Mouse (Mus musculus) myocyte (in vitro differentiated cells): ENCODE data around the gene Sdk1.

Experiments used
- CEBPB ChIP-seq: IDR thresholded peaks from 2 replicates; pipeline ENCODE4 v1.6.1; 2011; ENCODE audit warnings: mild to moderate bottlenecking, moderate library complexity; ENCODE audit not compliant: poor library complexity, insufficient read depth, severe bottlenecking
- E2F4 ChIP-seq: IDR thresholded peaks from one replicate; pipeline ENCODE4 v1.6.1; 2011; ENCODE audit warnings: mild to moderate bottlenecking, control low read depth, moderate library complexity; ENCODE audit not compliant: insufficient read depth
- MAX ChIP-seq: IDR thresholded peaks from one replicate; pipeline ENCODE4 v1.6.1; 2011; ENCODE audit warnings: low read depth, mild to moderate bottlenecking, control low read depth
- MYOD1 ChIP-seq, 3 experiments: IDR thresholded peaks; one replicate each; pipeline ENCODE4 v1.6.1; 2011; ENCODE audit warnings: control low read depth in 2 of 3, low read depth in 2 of 3, mild to moderate bottlenecking in 2 of 3, moderate library complexity in 1 of 3; ENCODE audit not compliant: insufficient read length in 2 of 3, control insufficient read depth in 1 of 3
- POLR2A ChIP-seq: IDR thresholded peaks from one replicate; pipeline ENCODE4 v1.6.1; 2011; ENCODE audit warnings: low read depth, mild to moderate bottlenecking, control low read depth, moderate library complexity; ENCODE audit not compliant: insufficient read length
- TCF12 ChIP-seq: IDR thresholded peaks from one replicate; pipeline ENCODE4 v1.6.1; 2011; ENCODE audit warnings: mild to moderate bottlenecking, control low read depth; ENCODE audit not compliant: poor library complexity, insufficient read depth, severe bottlenecking
- TCF3 ChIP-seq: IDR thresholded peaks from one replicate; pipeline ENCODE4 v1.6.1; 2011; ENCODE audit warnings: low read depth, control low read depth; ENCODE audit not compliant: insufficient read length
- USF1 ChIP-seq: IDR thresholded peaks from one replicate; pipeline ENCODE4 v1.6.1; 2011; ENCODE audit warnings: low read depth, mild to moderate bottlenecking, control low read depth, moderate library complexity

DNA sequence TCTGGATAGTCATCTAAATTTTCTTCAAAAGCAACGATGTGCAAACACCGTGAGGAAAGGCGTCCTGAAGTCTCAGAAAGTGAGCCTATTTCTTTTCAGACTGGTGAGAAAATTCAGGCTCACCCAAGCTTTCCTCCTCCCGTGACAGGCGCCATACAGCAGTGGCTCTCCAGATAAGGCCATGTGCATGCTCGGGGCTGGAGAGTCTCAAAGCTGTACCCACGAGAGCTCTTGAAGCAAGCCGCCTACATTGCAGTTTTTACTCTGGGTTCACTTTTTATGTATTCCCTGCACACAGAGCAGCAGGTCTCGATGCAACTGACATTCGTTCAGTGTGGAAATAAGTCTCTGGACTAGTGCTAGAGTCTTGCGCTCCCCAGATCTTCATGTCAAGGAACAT lies 171.7 kb downstream of the Sdk1 start:
- TF ChIP-seq MYOD1 (IDR thresholded peaks at IDR 0.05; ENCODE audit: control insufficient read depth in 1 of 3, insufficient read length in 2 of 3, low read depth in 2 of 3): no peak
- TF ChIP-seq POLR2A: no peak
- TF ChIP-seq E2F4: no peak
- TF ChIP-seq USF1: no peak
- TF ChIP-seq MAX: no peak
- TF ChIP-seq TCF3: no peak
- TF ChIP-seq TCF12: no peak
- TF ChIP-seq CEBPB: no peak
